Mouse (Mus musculus): ENCODE measurements around the gene Grm5. TPM values are rescaled to one million over a fixed set of nuclear protein-coding genes. Genes with fewer than 3 reads are reported as not detected.

The Grm5 gene
- total RNA-seq, 2 experiments from 2014 or later = 256 to 259 TPM

DNA sequence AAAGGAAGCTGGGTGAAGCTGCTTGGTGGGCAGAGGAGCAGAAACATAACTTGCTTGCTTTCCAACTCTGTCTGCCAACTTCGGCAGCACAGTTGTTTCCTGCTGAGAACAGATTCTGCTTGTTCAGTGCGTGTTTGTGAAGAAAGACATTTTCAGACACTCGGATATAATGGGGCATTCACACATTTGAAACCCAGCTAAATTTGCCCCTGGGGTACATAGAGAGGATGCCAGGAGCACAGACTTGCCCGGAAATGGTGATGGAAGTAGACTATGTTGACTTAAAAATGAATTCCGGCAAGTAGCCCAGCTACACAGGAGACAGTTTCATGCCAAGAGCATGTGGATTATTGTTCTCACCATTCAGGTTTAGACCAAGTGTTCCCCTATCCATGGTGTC is 342.0 kb downstream of the Grm5 start:
- peak; percentile 66 to 69 for DNase-seq

DNA sequence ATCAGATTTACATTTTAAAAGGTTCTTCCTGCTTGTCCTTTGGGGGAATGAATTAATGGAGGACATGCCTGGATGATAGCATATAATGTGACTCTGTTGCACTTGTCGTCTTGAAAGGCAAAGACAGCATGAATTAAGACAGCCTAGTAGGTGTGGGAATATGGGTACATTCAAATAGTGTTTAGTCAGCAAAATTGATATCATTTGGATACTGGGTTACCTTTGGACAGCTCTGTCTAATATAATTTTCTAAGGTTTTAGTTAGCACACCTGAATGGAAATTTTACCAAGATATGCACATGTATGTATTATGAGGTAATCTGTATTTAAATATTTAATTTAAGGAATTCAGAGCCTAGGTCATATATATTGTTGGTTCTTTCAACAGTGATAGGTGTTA is 353.4 kb downstream of the Grm5 start:
- DNase-seq = no peak

DNA sequence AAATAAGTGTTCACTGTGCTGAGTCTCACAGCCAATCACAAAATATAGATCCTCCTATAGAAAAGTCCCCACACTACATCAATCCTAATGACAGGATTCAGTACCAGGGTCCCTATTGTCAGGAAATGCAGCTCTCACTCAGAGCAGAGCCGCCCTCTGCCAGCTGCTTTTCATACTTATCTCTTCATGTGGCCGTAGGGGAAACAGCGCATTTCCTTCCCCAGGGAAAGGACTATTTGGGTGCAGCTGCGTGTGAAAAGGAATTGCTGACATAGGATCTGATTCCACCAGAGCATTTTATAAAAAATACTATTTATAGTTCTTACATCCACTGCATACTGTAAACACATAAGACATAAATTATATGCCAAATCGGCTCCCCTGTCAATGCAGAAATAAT is 354.3 kb downstream of the Grm5 start:
- DNase-seq = no peak

DNA sequence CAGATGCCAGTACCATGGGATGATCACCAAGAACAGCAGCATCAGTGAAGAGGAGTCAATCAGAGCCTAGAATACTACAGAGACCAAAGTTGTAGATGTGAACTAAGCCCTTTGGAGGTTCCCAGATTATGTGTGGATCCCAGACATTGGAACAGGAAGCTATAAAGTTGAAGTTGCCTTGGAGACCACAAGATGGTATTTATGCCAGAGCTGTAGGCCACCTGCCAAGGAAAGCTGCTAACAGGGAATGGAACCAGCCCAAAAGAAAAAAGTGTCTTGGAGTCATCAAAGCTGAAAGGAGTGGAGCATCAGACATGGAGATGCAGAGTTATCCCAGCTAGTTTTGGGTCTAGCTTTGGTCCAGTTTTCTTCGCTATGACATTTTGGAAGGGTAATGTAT is 366.2 kb downstream of the Grm5 start:
- no peak for DNase-seq

DNA sequence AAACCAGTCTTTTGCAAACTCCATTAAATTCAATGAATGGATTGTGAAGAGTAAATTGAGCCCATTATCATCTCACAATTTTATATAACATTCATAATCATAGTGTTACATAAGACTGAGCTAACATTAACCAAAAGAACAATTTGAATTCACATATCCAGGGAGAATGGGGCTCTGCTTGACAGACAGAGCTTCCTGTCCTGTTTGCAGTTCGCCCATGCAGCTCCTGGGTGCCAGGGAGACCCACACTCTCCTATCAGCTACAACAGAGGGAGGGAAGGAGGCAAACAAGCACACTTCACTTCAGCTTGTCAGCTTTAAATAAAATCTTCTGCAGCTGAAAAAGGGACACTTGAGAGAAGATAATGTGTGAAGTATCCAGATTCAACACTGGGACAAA is 389.2 kb downstream of the Grm5 start:
- peak in 1 of 2 experiments; percentile 44 for DNase-seq

DNA sequence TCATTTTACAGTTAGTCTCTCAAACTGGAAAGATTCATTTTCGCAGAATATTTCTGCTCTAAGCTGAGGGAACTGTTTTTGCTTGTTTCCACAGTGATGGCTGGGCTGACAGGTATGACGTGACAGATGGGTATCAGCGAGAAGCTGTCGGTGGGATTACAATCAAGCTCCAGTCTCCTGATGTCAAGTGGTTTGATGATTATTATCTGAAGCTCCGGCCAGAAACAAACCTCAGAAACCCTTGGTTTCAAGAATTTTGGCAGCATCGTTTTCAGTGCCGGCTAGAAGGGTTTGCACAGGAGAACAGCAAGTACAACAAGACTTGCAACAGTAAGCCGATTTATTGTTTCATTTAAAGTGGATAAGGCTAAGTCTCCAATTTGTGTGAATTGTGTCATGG is 391.1 kb downstream of the Grm5 start:
- DNase-seq = peak; percentile 40

DNA sequence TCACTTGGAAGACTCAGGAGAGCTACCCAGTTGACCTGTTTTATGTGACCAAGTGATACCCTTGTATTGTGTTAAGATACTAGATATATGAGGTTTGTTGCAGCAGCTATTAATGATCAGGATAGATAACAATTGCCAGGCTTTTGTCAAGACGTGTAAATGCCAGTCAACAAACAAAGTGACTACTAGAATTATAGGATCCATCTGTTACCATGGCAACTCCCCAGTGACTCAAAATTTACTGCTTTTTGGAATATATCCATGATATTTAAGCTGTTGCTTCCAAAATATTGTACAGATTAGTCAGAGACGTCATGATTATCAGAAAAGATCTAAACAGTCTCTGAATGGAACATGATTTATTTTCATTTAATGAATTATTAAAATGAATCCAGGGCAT is 399.5 kb downstream of the Grm5 start:
- no peak for DNase-seq

DNA sequence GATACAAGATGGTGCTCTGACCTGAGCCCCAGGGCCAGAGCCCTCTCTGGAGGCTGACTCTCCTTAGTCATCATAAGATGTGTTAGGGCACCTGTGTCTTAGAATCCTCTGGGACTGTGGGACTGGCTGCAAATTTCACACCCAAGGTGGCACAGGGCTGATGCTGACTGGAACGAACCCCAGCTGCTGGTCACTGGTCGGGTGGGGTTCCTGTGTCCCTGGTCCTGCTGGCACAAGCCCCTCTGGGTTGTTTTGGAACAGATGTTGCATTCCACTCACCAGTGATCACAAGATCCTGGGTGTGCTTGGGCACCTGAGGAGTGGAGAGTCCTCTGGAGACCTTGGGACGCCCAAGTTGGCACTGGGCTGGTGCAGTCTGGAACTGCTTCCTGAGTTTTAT is 430.5 kb downstream of the Grm5 start:
- DNase-seq = no peak

DNA sequence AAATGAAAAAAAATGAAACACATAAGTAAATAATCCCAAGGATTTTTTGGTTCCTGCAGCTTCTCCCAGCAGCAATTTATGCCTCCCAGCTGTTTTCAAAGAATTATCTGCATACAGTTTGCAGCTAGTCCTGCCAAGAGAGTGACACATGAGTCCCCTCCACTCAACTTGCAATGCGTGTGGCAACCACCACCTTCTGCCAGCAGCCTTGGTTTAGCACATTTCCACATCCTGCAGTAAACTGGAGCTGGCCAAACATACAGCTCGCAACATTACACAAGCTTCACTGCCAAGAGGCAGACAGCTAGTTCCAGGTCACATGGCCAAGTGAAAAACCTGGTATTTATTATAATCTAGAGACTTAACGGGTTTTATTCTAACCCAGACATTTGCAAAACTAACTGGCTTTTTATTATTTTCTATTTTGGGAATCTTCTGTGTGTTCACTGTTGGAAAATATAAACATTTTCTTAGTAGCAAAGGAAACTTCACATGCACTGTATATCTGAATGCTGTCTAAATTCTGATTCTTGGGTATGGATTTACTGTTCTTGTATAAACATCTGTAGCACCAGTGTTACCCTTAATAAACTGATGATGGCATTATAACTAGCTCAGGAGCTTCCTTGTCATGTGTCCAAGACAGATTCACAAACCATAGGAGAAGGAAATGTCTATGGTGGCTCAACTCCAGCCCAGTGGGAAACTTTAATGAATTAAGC is 443.6 kb downstream of the Grm5 start:
- DNase-seq = peak; percentile 37 to 51

DNA sequence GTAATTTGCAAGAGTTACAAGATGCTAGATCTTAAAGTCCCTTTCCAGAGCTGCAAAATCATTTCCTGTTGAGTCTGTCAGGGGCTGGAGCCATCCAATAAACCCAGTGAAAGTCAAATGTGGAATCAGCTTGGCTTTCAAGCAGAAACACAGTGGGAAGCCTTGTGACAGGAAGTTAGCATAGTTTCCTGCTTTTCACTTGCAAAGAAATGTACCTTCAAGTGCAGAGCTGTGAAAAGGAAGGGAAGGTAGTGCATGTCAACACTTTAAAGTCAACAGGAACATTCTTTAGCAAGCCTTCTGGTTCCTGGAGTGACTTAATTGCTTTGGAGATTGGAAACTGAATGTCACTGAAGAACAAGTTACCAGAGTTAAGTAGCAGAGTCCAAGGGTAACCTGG is 463.4 kb downstream of the Grm5 start:
- no peak for DNase-seq

DNA sequence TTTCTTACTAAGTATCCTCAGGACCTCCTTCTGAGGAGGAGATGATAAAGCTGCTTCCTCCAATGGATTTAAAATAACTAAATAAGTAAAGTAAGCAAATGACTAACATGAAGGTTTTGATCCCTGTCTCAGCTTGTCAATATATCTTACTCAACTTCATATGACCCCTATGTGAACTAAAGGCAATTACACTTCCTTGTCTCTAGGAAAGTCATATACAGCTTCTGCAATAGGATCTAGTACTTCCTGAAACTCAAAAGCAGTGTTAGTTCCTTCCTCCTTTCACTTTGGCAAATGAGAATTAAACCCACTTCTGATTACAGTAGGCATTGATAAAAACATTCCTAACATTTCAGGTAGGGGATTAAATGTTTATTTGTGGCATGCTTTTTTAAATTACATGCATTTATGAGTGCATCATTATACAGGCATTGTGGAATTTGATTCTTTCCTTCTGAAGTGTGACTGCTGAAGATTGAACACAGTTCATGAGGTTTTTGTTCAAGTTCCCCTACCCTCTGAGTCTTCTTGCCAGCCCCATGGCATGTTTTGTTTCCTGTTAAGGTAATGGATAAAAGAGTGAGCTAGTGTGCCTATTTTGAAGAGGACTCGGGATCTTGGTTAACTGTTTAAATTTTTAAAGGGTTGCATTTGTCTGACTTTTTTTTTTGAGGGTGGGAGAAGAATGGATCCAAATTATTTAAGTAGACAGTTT is 470.4 kb downstream of the Grm5 start:
- DNase-seq = no peak

DNA sequence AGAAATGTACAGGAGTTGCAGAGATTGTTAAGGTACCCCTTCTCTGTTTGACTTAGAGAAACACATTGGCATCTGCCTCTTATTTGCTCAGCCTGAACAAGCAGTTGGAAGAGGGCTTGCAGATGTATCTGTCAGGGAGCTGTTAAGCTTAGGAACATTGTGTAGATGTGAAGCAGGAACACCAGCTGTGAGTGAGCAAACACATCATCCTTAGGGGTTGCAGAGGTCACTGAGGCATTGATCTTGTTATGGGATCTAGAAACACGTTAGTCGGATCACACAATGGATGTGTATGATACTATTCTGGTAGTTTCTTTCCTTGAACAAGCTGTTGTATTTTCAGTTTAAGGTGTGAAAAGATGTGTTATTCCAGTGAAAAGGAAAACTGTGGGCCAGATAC is 472.5 kb downstream of the Grm5 start:
- DNase-seq = no peak

DNA sequence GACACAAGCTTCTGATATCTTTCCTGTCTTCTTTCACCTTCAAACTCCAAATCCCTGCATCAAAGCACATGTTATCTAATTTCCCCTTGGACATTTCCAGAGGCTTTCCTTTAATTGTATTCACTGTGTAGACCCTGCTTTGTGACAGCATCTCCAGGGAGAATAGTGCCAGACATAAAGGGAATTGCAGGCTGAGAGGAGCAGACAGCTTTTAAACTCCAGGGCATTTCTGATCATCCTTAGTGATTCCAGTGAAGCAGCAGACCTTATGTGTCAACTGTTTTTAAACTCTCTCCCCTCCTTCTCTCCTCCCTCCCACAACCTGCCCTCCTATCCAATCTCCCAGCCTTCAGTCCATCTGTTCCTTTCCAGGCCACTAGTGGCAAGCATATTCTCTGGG is 507.1 kb downstream of the Grm5 start:
- no peak for DNase-seq

DNA sequence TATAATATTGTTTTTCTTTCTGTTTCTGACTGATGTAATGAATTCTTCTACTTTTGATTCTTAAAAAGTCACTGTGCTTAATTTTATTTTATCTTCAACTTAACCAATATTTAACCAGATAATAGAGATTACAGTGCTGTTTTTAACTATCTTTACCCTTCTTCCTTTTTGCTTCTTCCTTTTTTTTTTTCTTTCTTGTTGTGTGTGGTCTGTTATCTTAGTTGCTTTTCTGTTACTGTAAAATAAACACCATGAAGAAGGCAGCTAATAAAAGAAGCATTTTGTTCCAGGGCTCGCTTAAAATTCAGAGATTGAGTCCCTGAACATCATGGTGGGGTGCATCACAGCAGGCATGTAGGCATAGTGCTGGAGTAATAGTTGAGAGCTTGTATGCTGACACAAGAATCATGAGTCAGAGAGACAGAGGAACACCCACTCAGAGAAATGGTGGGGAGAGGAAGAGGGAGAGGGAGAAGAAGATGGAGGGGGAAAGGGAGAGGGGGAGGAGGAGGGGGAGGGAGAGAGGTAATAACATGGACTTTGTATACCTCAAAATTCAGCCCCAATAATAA is 512.7 kb downstream of the Grm5 start:
- DNase-seq = no peak

DNA sequence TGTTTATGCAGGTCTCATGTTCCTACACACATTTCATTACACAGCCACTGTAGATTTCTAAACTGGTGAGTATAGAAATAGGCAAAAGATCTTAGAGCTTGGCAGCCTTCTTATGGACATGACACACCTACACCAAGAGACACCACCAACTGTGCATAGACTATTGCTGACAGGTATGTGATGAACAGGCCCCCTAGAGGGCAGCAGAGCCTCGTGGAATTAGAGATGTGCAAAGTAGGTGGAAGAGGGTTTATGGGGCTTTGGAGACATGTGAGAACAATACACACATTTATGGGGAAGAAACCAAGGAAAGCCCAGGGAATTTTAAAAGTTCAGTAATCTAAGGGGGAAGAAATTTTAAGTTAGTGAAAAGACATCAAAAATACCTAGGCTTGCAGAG is 513.7 kb downstream of the Grm5 start:
- peak in 1 of 2 experiments; percentile 35 for DNase-seq

DNA sequence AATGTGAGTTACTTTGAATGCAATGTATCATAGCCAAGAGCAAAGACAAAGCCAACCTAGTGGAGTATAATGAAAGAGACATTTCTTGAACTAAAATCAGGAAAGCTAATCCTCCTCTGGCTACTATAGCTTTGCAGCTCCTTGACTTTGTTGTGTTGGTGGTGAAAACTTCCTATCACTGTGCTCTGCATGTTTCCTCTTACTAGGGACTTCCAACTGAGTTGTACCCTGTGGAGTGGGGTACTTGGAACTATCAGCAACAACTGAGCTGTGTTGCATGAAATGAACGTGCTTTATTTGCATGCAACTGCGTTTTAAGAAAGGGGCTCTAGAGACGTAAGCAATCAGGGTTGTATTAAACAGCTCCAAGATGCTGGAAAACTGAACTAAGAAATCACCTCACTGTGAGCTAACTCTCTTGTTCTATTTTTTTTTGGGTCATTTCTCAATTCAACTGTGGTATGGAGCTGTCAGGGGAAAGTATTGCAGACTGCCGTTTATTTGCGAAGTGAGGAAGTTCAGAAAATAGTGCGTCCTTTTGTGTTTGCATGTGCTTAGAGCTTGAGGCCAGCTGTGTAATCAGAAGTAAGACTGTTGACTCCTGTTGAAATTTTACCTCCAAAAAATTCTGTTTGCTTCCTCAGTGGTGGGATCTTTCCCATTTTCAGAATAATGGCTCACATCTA is 532.9 kb downstream of the Grm5 start:
- DNase-seq = no peak

DNA sequence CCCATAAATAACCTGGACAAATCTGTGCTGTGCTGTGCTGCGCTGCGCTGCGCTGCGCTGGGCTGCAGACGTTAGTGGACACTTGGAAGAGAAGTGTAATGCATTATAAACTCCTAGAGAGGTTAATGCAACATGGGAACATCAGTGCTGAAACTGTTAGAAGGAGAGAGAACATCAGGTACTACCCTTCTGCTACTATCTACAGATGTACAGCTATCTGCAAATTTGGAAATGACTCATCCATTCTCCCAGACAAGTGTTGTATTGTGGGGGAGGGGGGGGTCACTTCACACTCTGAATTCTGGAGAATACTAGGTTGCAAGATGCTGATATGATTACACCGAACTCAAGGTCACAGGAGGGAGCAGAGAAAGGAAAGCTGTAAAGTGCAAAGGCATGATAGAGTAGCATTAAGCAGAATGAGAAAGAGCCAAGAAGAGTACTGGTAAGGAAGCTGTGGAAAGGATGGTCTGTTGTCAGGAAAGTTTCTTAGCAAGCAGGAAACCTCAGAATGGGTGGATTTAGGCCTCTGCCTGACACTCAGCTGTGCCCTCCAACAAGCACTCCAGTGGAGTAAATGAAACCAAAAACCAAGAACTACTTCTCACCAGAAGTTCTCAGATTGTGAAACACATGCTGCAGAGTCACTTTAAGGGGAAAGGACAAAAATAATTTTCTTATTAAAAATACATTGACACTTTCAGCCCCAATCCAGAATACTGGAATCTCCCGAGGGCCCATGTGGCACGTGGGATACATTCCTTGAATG is 544.3 kb downstream of the Grm5 start:
- no peak for DNase-seq

DNA sequence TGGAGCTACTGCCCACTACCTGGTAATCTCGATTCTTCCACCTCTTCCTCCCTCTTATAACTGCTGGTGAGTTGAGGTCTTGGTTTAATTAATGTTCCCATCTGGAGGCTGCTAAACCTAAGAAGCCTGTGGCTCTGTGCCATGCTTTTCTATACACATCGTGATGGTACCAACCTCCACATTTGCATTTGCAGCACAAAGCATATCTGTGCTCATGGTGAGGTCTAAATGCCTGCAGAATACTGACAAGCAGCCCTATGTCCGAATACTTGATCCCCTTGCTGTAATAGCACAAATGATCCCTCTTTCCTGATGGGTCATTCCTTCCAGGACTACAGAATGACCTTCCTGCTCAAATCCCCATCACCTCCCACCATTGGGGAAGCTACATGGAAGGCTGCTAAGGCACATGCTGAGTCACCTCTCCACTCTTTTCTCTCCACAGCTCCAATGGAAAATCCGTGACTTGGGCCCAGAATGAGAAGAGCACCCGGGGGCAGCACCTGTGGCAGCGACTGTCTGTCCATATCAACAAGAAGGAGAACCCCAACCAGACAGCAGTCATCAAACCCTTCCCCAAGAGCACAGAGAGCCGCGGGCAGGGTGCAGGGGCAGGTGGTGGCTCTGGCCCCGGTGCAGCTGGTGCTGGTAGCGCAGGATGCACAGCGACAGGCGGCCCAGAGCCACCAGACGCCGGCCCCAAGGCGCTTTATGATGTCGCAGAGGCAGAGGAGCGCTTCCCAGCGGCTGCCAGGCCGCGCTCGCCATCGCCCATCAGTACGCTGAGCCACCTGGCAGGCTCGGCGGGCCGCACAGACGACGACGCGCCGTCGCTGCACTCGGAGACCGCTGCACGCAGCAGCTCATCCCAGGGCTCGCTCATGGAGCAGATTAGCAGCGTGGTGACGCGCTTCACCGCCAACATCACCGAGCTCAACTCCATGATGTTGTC is 545.8 kb downstream of the Grm5 start:
- peak; percentile 36 to 41 for DNase-seq

DNA sequence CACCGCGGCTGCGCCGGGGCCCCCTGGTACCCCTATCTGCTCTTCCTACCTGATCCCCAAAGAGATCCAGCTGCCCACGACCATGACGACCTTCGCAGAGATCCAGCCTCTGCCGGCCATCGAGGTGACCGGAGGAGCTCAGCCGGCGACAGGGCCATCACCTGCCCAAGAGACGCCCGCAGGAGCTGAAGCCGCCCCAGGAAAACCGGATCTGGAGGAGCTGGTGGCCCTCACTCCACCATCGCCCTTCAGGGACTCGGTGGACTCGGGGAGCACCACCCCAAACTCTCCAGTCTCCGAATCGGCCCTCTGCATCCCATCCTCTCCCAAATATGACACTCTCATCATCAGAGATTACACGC is 546.5 kb downstream of the Grm5 start:
- DNase-seq = no peak

DNA sequence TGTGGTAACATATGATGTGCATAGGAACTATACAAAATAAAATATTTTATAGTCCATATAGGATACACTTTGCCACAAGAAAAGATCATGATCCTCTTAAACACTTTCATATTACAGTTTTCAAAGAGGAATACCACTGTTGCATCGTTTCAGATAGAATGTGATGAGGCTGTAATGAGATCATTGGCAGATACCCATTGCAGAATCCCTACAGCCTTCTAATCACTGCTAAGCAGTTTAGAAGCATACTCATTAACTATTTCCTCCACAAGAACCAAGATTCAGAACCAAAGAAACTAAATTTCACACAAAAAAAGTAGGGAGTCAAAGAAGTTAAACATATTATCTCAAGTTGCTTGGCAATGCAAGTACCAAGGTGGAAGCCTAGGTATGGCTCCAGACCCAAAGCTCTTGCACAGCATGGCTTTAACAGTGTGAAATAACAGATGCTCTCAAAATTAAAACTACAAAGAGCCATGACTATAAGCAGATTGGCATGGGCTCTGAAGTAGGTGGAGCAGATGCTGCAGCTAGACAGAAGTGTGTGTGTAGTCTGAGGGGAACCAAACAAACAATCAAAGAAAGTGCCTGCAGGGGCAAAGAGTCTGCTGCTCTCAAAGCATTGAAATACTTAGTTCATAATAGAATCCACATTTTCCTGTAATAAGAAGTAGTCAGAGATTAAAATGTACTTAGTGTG is 575.7 kb downstream of the Grm5 start:
- no peak for DNase-seq

DNA sequence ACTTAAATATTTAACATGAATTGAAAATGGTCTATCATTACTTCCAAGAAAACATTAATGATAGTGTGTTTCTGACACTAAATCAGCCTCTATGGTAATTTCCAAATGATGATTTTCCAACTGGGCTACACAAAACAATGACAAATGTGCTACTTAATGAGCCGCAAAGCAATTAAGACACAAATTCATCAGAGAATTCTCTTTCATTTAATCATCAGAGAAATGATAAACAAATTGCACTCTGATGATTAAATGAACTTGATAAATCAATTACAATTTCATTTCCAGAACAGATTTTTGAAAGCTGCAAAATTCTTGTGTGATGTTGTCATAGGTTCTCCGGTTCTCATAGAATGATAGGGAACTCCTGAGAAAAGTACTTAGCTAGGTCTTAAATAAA is 577.6 kb downstream of the Grm5 start:
- DNase-seq = no peak

All from layer of hippocampus, postnatal 36 days (tissue).